Mouse (Mus musculus) frontal cortex, postnatal 36 days (tissue): Measurements from ENCODE around the gene Eef1akmt1.

Experiments used
- DNase-seq, 2 experiments: peaks; one replicate each; pipeline ENCODE4 v3.0.0; 2022; ENCODE audit warnings: low spot score in 2 of 2

The Eef1akmt1 gene

GRCm38 (mm10) chr14:57524671-57525387 is 46.6 kb downstream of the Eef1akmt1 start, which contains the start of gene Il17d:
TSS of gene Il17d (plus strand) at chr14:57524777.
- DNase-seq, result no peak

GRCm38 (mm10) chr14:57523762-57524161 is 47.6 kb downstream of the Eef1akmt1 start:
- DNase-seq, result no peak

- DNase-seq, result peak in 1 of 2 experiments; percentile 69
Measured at GRCm38 (mm10) chr14:57517001-57517400, 54.4 kb downstream of the Eef1akmt1 start.

- no peak for DNase-seq
Measured at GRCm38 (mm10) chr14:57515156-57515762, 56.2 kb downstream of the Eef1akmt1 start.

GRCm38 (mm10) chr14:57509554-57509953 is 61.9 kb downstream of the Eef1akmt1 start:
- peak in 1 of 2 experiments; percentile 53 for DNase-seq

- no peak for DNase-seq
Measured at GRCm38 (mm10) chr14:57503729-57504128, 67.7 kb downstream of the Eef1akmt1 start.
